Mouse (Mus musculus): Measurements from ENCODE around the gene Smarcb1. TPM values are rescaled to one million over a fixed set of nuclear protein-coding genes. Genes with fewer than 3 reads are reported as not detected.

Smarcb1 gene
- total RNA-seq, 1 experiment = 84.4 TPM

GRCm38 (mm10) chr10:75859107-75859746 lies 62.2 kb downstream of the Smarcb1 start:
- Histone ChIP-seq H3K27ac (ENCODE audit: insufficient read depth, low read depth, low read length, poor library complexity, severe bottlenecking) (peak overlapping the region; percentile 98), H3K9ac (ENCODE audit: insufficient read depth, low read depth, low read length, poor library complexity, severe bottlenecking) (peak overlapping the region; percentile 97), H3K4me1 (ENCODE audit: control insufficient read depth in 2 of 2, insufficient read depth in 2 of 2, low read length in 2 of 2, poor library complexity in 1 of 2) (peaks cover 4 to 24% of the 10 kb centered on the region in 2 experiments; a peak in 3 of 4 replicates), H3K4me3 (ENCODE audit: insufficient read depth in 1 of 2, low read depth in 1 of 2, low read length in 2 of 2, poor library complexity in 1 of 2, severe bottlenecking in 1 of 2) (peak overlapping the region; percentile 89 to 94), H3K9me3 (ENCODE audit: control insufficient read depth, insufficient read depth, low read depth, low read length) (no peaks in the 10 kb centered on the region), H3K36me3 (ENCODE audit: control insufficient read depth, insufficient read depth, low read length, poor library complexity, severe bottlenecking) (peaks cover 30% of the 10 kb centered on the region)
- in situ Hi-C loops (cut with MboI; ENCODE audit: low sequenced_read_pairs in 2 of 2, unreplicated experiment in 2 of 2) = loop anchor here in 1 of 2 experiments (5.0 kb wide), 1 partner anchor 102 kb away; no protein-coding TSS in a partner anchor
- no peak for DNase-seq (ENCODE audit: low read depth, low spot score)
- TF ChIP-seq ZNF384 (IDR thresholded peaks at IDR 0.05; ENCODE audit: low read depth, low read length) (no peak), MAFK (IDR thresholded peaks at IDR 0.05; ENCODE audit: insufficient read depth, low read depth, low read length) (no peak), CHD2 (IDR thresholded peaks at IDR 0.05; ENCODE audit: low read depth, low read length) (no peak), HCFC1 (IDR thresholded peaks at IDR 0.05; ENCODE audit: borderline replicate concordance, insufficient read depth, low read length) (no peak), ZC3H11A (IDR thresholded peaks at IDR 0.05; ENCODE audit: borderline replicate concordance, low read depth, low read length) (no peak)

GRCm38 (mm10) chr10:75857598-75857997 lies 63.8 kb downstream of the Smarcb1 start:
- no peaks in the 10 kb centered on the region for H3K9me3 ChIP-seq (ENCODE audit: control insufficient read depth, insufficient read depth, low read depth, low read length)
- peaks cover 4 to 26% of the 10 kb centered on the region in 2 experiments; a peak in 3 of 4 replicates for H3K4me1 ChIP-seq (ENCODE audit: control insufficient read depth in 2 of 2, insufficient read depth in 2 of 2, low read length in 2 of 2, poor library complexity in 1 of 2)
- TF ChIP-seq MAFK (IDR thresholded peaks at IDR 0.05; ENCODE audit: insufficient read depth, low read depth, low read length) (no peak), HCFC1 (IDR thresholded peaks at IDR 0.05; ENCODE audit: borderline replicate concordance, insufficient read depth, low read length) (no peak), ZNF384 (IDR thresholded peaks at IDR 0.05; ENCODE audit: low read depth, low read length) (no peak), ZC3H11A (IDR thresholded peaks at IDR 0.05; ENCODE audit: borderline replicate concordance, low read depth, low read length) (no peak), CHD2 (IDR thresholded peaks at IDR 0.05; ENCODE audit: low read depth, low read length) (no peak)
- H3K27ac ChIP-seq (ENCODE audit: insufficient read depth, low read depth, low read length, poor library complexity, severe bottlenecking) = no peak overlapping the region
- peaks cover 30% of the 10 kb centered on the region for H3K36me3 ChIP-seq (ENCODE audit: control insufficient read depth, insufficient read depth, low read length, poor library complexity, severe bottlenecking)
- no peak for DNase-seq (ENCODE audit: low read depth, low spot score)
- in situ Hi-C loops (cut with MboI; ENCODE audit: low sequenced_read_pairs in 2 of 2, unreplicated experiment in 2 of 2) = loop anchor here in 1 of 2 experiments (5.0 kb wide), 1 partner anchor 100 kb away; no protein-coding TSS in a partner anchor
- no peak overlapping the region for H3K4me3 ChIP-seq (ENCODE audit: insufficient read depth in 1 of 2, low read depth in 1 of 2, low read length in 2 of 2, poor library complexity in 1 of 2, severe bottlenecking in 1 of 2)
- H3K9ac ChIP-seq (ENCODE audit: insufficient read depth, low read depth, low read length, poor library complexity, severe bottlenecking) = no peak overlapping the region

GRCm38 (mm10) chr10:75856976-75857375 lies 64.4 kb downstream of the Smarcb1 start:
- H3K9ac ChIP-seq (ENCODE audit: insufficient read depth, low read depth, low read length, poor library complexity, severe bottlenecking) = no peak overlapping the region
- no peak for TF ChIP-seq MAFK (IDR thresholded peaks at IDR 0.05; ENCODE audit: insufficient read depth, low read depth, low read length)
- no peak for TF ChIP-seq ZNF384 (IDR thresholded peaks at IDR 0.05; ENCODE audit: low read depth, low read length)
- no peak for TF ChIP-seq ZC3H11A (IDR thresholded peaks at IDR 0.05; ENCODE audit: borderline replicate concordance, low read depth, low read length)
- TF ChIP-seq CHD2 (IDR thresholded peaks at IDR 0.05; ENCODE audit: low read depth, low read length) = no peak
- no peak for TF ChIP-seq HCFC1 (IDR thresholded peaks at IDR 0.05; ENCODE audit: borderline replicate concordance, insufficient read depth, low read length)
- H3K4me3 ChIP-seq (ENCODE audit: insufficient read depth in 1 of 2, low read depth in 1 of 2, low read length in 2 of 2, poor library complexity in 1 of 2, severe bottlenecking in 1 of 2) = no peak overlapping the region
- DNase-seq (ENCODE audit: low read depth, low spot score) = no peak
- H3K9me3 ChIP-seq (ENCODE audit: control insufficient read depth, insufficient read depth, low read depth, low read length) = no peaks in the 10 kb centered on the region
- in situ Hi-C loops (cut with MboI; ENCODE audit: low sequenced_read_pairs in 2 of 2, unreplicated experiment in 2 of 2) = loop anchor here in 1 of 2 experiments (5.0 kb wide), 1 partner anchor 100 kb away; no protein-coding TSS in a partner anchor
- no peak overlapping the region for H3K27ac ChIP-seq (ENCODE audit: insufficient read depth, low read depth, low read length, poor library complexity, severe bottlenecking)
- H3K4me1 ChIP-seq (ENCODE audit: control insufficient read depth in 2 of 2, insufficient read depth in 2 of 2, low read length in 2 of 2, poor library complexity in 1 of 2) = peaks cover 4 to 32% of the 10 kb centered on the region in 2 experiments; a peak in 3 of 4 replicates
- H3K36me3 ChIP-seq (ENCODE audit: control insufficient read depth, insufficient read depth, low read length, poor library complexity, severe bottlenecking) = peaks cover 30% of the 10 kb centered on the region

- H3K9me3 ChIP-seq (ENCODE audit: control insufficient read depth, insufficient read depth, low read depth, low read length) = no peaks in the 10 kb centered on the region
- TF ChIP-seq CHD2 (IDR thresholded peaks at IDR 0.05; ENCODE audit: low read depth, low read length) (no peak), ZNF384 (IDR thresholded peaks at IDR 0.05; ENCODE audit: low read depth, low read length) (no peak), HCFC1 (IDR thresholded peaks at IDR 0.05; ENCODE audit: borderline replicate concordance, insufficient read depth, low read length) (no peak), ZC3H11A (IDR thresholded peaks at IDR 0.05; ENCODE audit: borderline replicate concordance, low read depth, low read length) (no peak), MAFK (IDR thresholded peaks at IDR 0.05; ENCODE audit: insufficient read depth, low read depth, low read length) (no peak)
- in situ Hi-C loops (cut with MboI; ENCODE audit: low sequenced_read_pairs in 2 of 2, unreplicated experiment in 2 of 2) = loop anchor here in 1 of 2 experiments (5.0 kb wide), 1 partner anchor 99 kb away; no protein-coding TSS in a partner anchor
- DNase-seq (ENCODE audit: low read depth, low spot score) = no peak
- H3K9ac ChIP-seq (ENCODE audit: insufficient read depth, low read depth, low read length, poor library complexity, severe bottlenecking) = no peak overlapping the region
- H3K4me3 ChIP-seq (ENCODE audit: insufficient read depth in 1 of 2, low read depth in 1 of 2, low read length in 2 of 2, poor library complexity in 1 of 2, severe bottlenecking in 1 of 2) = no peak overlapping the region
- no peak overlapping the region for H3K27ac ChIP-seq (ENCODE audit: insufficient read depth, low read depth, low read length, poor library complexity, severe bottlenecking)
- H3K36me3 ChIP-seq (ENCODE audit: control insufficient read depth, insufficient read depth, low read length, poor library complexity, severe bottlenecking) = peaks cover 30% of the 10 kb centered on the region
- H3K4me1 ChIP-seq (ENCODE audit: control insufficient read depth in 2 of 2, insufficient read depth in 2 of 2, low read length in 2 of 2, poor library complexity in 1 of 2) = peaks cover 4 to 35% of the 10 kb centered on the region in 2 experiments; a peak in 3 of 4 replicates
Measured at GRCm38 (mm10) chr10:75856155-75856907, 65.1 kb downstream of the Smarcb1 start.

All from ES-E14 (cell line).